Mouse (Mus musculus): ENCODE data around the gene Atpaf2.

DNA sequence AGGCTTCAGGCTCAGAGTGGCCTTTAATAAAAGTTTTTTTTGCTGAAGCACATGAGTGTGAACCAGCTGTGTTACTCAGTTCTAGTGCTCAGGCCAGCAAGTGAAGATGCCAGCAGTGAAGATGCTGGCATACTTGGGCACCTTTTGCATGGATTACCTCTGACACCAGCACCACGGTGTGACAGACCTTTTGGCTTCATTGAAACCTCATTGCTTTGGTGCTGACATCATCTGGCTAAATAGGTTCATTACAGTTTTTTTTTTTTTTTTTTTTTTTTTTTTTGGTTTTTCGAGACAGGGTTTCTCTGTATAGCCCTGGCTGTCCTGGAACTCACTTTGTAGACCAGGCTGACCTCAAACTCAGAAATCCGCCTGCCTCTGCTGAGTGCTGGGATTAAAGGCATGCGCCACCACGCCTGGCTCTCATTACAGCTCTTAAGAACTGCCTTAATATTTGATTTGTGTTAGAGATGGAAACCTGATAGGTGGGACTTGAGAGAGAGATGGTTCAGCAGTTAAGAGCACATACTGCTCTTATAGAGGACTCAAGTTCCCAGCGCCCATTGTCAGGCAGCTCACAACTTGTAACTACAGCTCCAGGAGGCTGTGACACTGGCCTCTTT, 3.9 kb upstream of the Atpaf2 start:
- peak; percentile 39; the same call in 1 of the 2 replicates for TF ChIP-seq CTCF (IDR thresholded peaks at IDR 0.05; ENCODE audit: low read depth)
- TF ChIP-seq EP300 (IDR thresholded peaks at IDR 0.05; ENCODE audit: low read depth) = no peak
